Mouse (Mus musculus): ENCODE data around the gene Lsm4. TPM values are rescaled to one million over a fixed set of nuclear protein-coding genes. Genes with fewer than 3 reads are reported as not detected.

Lsm4 gene
- polyA plus RNA-seq, 1 experiment from 2014 or later: 275 TPM

GRCm38 (mm10) chr8:70671615-70672324, 1.3 kb upstream of the Lsm4 start:
- Histone ChIP-seq H3K4me2 (no peak overlapping the region), H3K4me1 (peaks cover 19% of the 10 kb centered on the region), H3K27me3 (no peaks in the 10 kb centered on the region), H3K9me3 (no peaks in the 10 kb centered on the region; the same call in 1 of the 2 replicates), H3K27ac (no peak overlapping the region), H3K36me3 (replicated peaks) (0 out of 2 replicates have a peak, but pooled peaks cover 5% of the 10 kb centered on the region), H3K9ac (no peak overlapping the region), H3K4me3 (replicated peaks) (no peak overlapping the region)
- 59% methylated on average over 10 of the region's 10 CpGs for WGBS
- no peak for ATAC-seq (ENCODE audit: low FRiP score)

- Histone ChIP-seq H3K27me3 (no peaks in the 10 kb centered on the region), H3K9ac (peak overlapping the region; percentile 34; the same call in 1 of the 2 replicates), H3K4me2 (peak overlapping the region; percentile 65), H3K4me3 (replicated peaks) (peak overlapping the region; percentile 62), H3K27ac (peak overlapping the region; percentile 94), H3K36me3 (replicated peaks) (0 out of 2 replicates have a peak, but pooled peaks cover 9% of the 10 kb centered on the region), H3K9me3 (no peaks in the 10 kb centered on the region; the same call in 1 of the 2 replicates), H3K4me1 (peaks cover 19% of the 10 kb centered on the region)
- no peak; the same call in 1 of the 2 replicates for ATAC-seq (ENCODE audit: low FRiP score)
- 39% methylated on average over 19 of the region's 19 CpGs for WGBS
Measured at GRCm38 (mm10) chr8:70672325-70673078, 546 bp upstream of the Lsm4 start.

- peaks cover 19% of the 10 kb centered on the region for H3K4me1 ChIP-seq
- H3K4me3 ChIP-seq (replicated peaks): peak overlapping the region; percentile 62
- 0 out of 2 replicates have a peak, but pooled peaks have one; percentile 7 for ATAC-seq (ENCODE audit: low FRiP score)
- H3K9ac ChIP-seq: peak overlapping the region; percentile 65
- H3K9me3 ChIP-seq: no peaks in the 10 kb centered on the region
- no peaks in the 10 kb centered on the region for H3K27me3 ChIP-seq
- peaks cover 25% of the 10 kb centered on the region for H3K36me3 ChIP-seq (replicated peaks)
- H3K27ac ChIP-seq: peak overlapping the region; percentile 94
- H3K4me2 ChIP-seq: peak overlapping the region; percentile 65
- 91% methylated on average over 3 of the region's 3 CpGs for WGBS
Measured at GRCm38 (mm10) chr8:70674109-70674508, 1.1 kb downstream of the Lsm4 start.

GRCm38 (mm10) chr8:70674716-70675115, 1.7 kb downstream of the Lsm4 start:
- Histone ChIP-seq H3K27ac (no peak overlapping the region), H3K9ac (peak overlapping the region; percentile 65; the same call in 1 of the 2 replicates), H3K36me3 (replicated peaks) (peaks cover 31% of the 10 kb centered on the region)

GRCm38 (mm10) chr8:70675336-70675735, 2.3 kb downstream of the Lsm4 start:
- H3K36me3 ChIP-seq (replicated peaks): peaks cover 34% of the 10 kb centered on the region
- peaks cover 19% of the 10 kb centered on the region for H3K4me1 ChIP-seq
- H3K9ac ChIP-seq: no peak overlapping the region
- H3K27ac ChIP-seq: no peak overlapping the region
- WGBS: 95% methylated on average over 1 of the region's 1 CpGs
- H3K9me3 ChIP-seq: no peaks in the 10 kb centered on the region
- no peak overlapping the region for H3K4me3 ChIP-seq (replicated peaks)
- ATAC-seq (ENCODE audit: low FRiP score): no peak
- no peaks in the 10 kb centered on the region for H3K27me3 ChIP-seq
- no peak overlapping the region for H3K4me2 ChIP-seq

More at GRCm38 (mm10) chr8:70674716-70675115, 1.7 kb downstream of the Lsm4 start:
- Histone ChIP-seq H3K4me3 (replicated peaks) (no peak overlapping the region), H3K27me3 (no peaks in the 10 kb centered on the region), H3K4me1 (peaks cover 19% of the 10 kb centered on the region), H3K4me2 (peak overlapping the region; percentile 65), H3K9me3 (no peaks in the 10 kb centered on the region)
- WGBS: 86% methylated on average over 4 of the region's 4 CpGs
- ATAC-seq (ENCODE audit: low FRiP score): no peak

- H3K4me3 ChIP-seq (replicated peaks): no peak overlapping the region
- H3K27me3 ChIP-seq: no peaks in the 10 kb centered on the region
- no peak overlapping the region for H3K4me2 ChIP-seq
- peaks cover 24% of the 10 kb centered on the region for H3K4me1 ChIP-seq
- H3K9ac ChIP-seq: no peak overlapping the region
- peaks cover 34% of the 10 kb centered on the region for H3K36me3 ChIP-seq (replicated peaks)
- ATAC-seq (ENCODE audit: low FRiP score): no peak
- no peaks in the 10 kb centered on the region for H3K9me3 ChIP-seq
- H3K27ac ChIP-seq: peak overlapping the region; percentile 25; the same call in 1 of the 2 replicates
- 95% methylated on average over 15 of the region's 15 CpGs for WGBS
Measured at GRCm38 (mm10) chr8:70677451-70678080, 4.5 kb downstream of the Lsm4 start.

GRCm38 (mm10) chr8:70678679-70679078, 5.6 kb downstream of the Lsm4 start:
- no peaks in the 10 kb centered on the region for H3K9me3 ChIP-seq
- peaks cover 34% of the 10 kb centered on the region for H3K36me3 ChIP-seq (replicated peaks)
- no peak overlapping the region for H3K4me3 ChIP-seq (replicated peaks)
- no peak overlapping the region for H3K27ac ChIP-seq
- H3K9ac ChIP-seq: no peak overlapping the region
- no peak for ATAC-seq (ENCODE audit: low FRiP score)
- H3K27me3 ChIP-seq: no peaks in the 10 kb centered on the region
- H3K4me2 ChIP-seq: no peak overlapping the region
- H3K4me1 ChIP-seq: peaks cover 20% of the 10 kb centered on the region

- H3K9me3 ChIP-seq: no peaks in the 10 kb centered on the region
- H3K27me3 ChIP-seq: no peaks in the 10 kb centered on the region
- H3K27ac ChIP-seq: no peak overlapping the region
- no peak overlapping the region for H3K4me2 ChIP-seq
- no peak overlapping the region for H3K9ac ChIP-seq
- peaks cover 34% of the 10 kb centered on the region for H3K36me3 ChIP-seq (replicated peaks)
- WGBS: 94% methylated on average over 4 of the region's 4 CpGs
- no peak overlapping the region for H3K4me3 ChIP-seq (replicated peaks)
- ATAC-seq (ENCODE audit: low FRiP score): no peak
- peaks cover 14% of the 10 kb centered on the region for H3K4me1 ChIP-seq
Measured at GRCm38 (mm10) chr8:70679404-70679803, 6.4 kb downstream of the Lsm4 start.

- H3K27ac ChIP-seq: no peak overlapping the region
Measured at GRCm38 (mm10) chr8:70680039-70680438, 7.0 kb downstream of the Lsm4 start.

GRCm38 (mm10) chr8:70681410-70681809, 8.4 kb downstream of the Lsm4 start:
- H3K9ac ChIP-seq: no peak overlapping the region
- H3K9me3 ChIP-seq: no peaks in the 10 kb centered on the region
- WGBS: 82% methylated on average over 3 of the region's 3 CpGs
- H3K4me2 ChIP-seq: no peak overlapping the region
- H3K36me3 ChIP-seq (replicated peaks): peaks cover 32% of the 10 kb centered on the region
- H3K4me1 ChIP-seq: peaks cover 6% of the 10 kb centered on the region; the same call in 1 of the 2 replicates
- H3K27me3 ChIP-seq: no peaks in the 10 kb centered on the region
- no peak overlapping the region for H3K4me3 ChIP-seq (replicated peaks)
- no peak overlapping the region for H3K27ac ChIP-seq
- ATAC-seq (ENCODE audit: low FRiP score): no peak

More at GRCm38 (mm10) chr8:70680039-70680438, 7.0 kb downstream of the Lsm4 start:
- Histone ChIP-seq H3K4me1 (peaks cover 8% of the 10 kb centered on the region; the same call in 1 of the 2 replicates), H3K9me3 (no peaks in the 10 kb centered on the region), H3K36me3 (replicated peaks) (peaks cover 34% of the 10 kb centered on the region), H3K4me2 (no peak overlapping the region), H3K4me3 (replicated peaks) (no peak overlapping the region), H3K27me3 (no peaks in the 10 kb centered on the region), H3K9ac (no peak overlapping the region)
- ATAC-seq (ENCODE audit: low FRiP score): no peak
- WGBS: 93% methylated on average over 3 of the region's 3 CpGs

- no peak overlapping the region for H3K27ac ChIP-seq
- no peak for ATAC-seq (ENCODE audit: low FRiP score)
Measured at GRCm38 (mm10) chr8:70682193-70682592, 9.1 kb downstream of the Lsm4 start.

GRCm38 (mm10) chr8:70682692-70683091, 9.6 kb downstream of the Lsm4 start:
- H3K36me3 ChIP-seq (replicated peaks): peaks cover 24% of the 10 kb centered on the region
- whole genome bisulfite sequencing: 74% methylated on average over 3 of the region's 3 CpGs
- no peaks in the 10 kb centered on the region for H3K9me3 ChIP-seq
- no peak overlapping the region for H3K4me2 ChIP-seq
- no peak overlapping the region for H3K9ac ChIP-seq
- no peak for ATAC-seq (ENCODE audit: low FRiP score)
- no peak overlapping the region for H3K4me3 ChIP-seq (replicated peaks)
- H3K4me1 ChIP-seq: peaks cover 6% of the 10 kb centered on the region; the same call in 1 of the 2 replicates
- H3K27me3 ChIP-seq: no peaks in the 10 kb centered on the region
- no peak overlapping the region for H3K27ac ChIP-seq

More at GRCm38 (mm10) chr8:70682193-70682592, 9.1 kb downstream of the Lsm4 start:
- Histone ChIP-seq H3K4me3 (replicated peaks) (no peak overlapping the region; the same call in 1 of the 2 replicates), H3K9me3 (no peaks in the 10 kb centered on the region), H3K4me2 (peak overlapping the region; percentile 30), H3K36me3 (replicated peaks) (peaks cover 28% of the 10 kb centered on the region), H3K9ac (no peak overlapping the region), H3K4me1 (peaks cover 6% of the 10 kb centered on the region; the same call in 1 of the 2 replicates), H3K27me3 (no peaks in the 10 kb centered on the region)
- 12% methylated on average over 19 of the region's 19 CpGs for WGBS
